In genomic region chr3:143646836-143647235, GRCm38 (mm10) we compare ENCODE assay signal across 12 mouse cellular contexts.
DNase-seq lines count a peak whose midpoint lies in the region; ATAC-seq and TF ChIP-seq lines count a peak whose summit lies in the region.
"Had no signal": no experiment of that assay in that cellular context is flagged by ENCODE, and none has a peak within 500 bp of the region (broad histone marks: within the 10 kb centered on the region; RNA-seq: fewer than 3 reads in every experiment).

No protein-coding gene starts in this region.

- H3K9ac ChIP-seq in forebrain, embryonic 13.5 days, result no peak overlapping the region
- no peak overlapping the region for H3K9ac ChIP-seq in stomach, embryonic 16.5 days (ENCODE audit: low read length)
- H3K9ac ChIP-seq: forebrain, embryonic 12.5 days; liver, embryonic 14.5 days had no signal

- DNase-seq in forebrain, embryonic 10.5 days (ENCODE audit: extremely low spot score, low spot score), result no peak
- no peak for DNase-seq in cerebellum, adult 9-10 months
- DNase-seq in heart, postnatal 4 days, result no peak
- DNase-seq in adrenal gland, adult 2 months, result no peak
- DNase-seq: cerebellum, adult 2 months had no signal

- H3K27me3 ChIP-seq in forebrain, embryonic 13.5 days, result no peaks in the 10 kb centered on the region
- no peaks in the 10 kb centered on the region for H3K27me3 ChIP-seq in forebrain, embryonic 10.5 days (ENCODE audit: poor library complexity, severe bottlenecking)
- H3K27me3 ChIP-seq in stomach, embryonic 16.5 days (ENCODE audit: control insufficient read depth, insufficient read depth, low read length), result no peaks in the 10 kb centered on the region
- H3K27me3 ChIP-seq: forebrain, embryonic 12.5 days had no signal

- H3K4me2 ChIP-seq in forebrain, embryonic 13.5 days, result no peak overlapping the region
- no peak overlapping the region for H3K4me2 ChIP-seq in stomach, embryonic 16.5 days (ENCODE audit: low read depth, low read length)
- H3K4me2 ChIP-seq: forebrain, embryonic 12.5 days had no signal

- H3K27ac ChIP-seq in forebrain, embryonic 13.5 days, result no peak overlapping the region
- no peak overlapping the region for H3K27ac ChIP-seq in forebrain, embryonic 10.5 days
- peak overlapping the region; percentile 41; the same call in 1 of the 2 replicates for H3K27ac ChIP-seq in bone marrow, adult 2 months (ENCODE audit: control insufficient read depth, insufficient read depth, low read depth, low read length, poor library complexity)
- no peak overlapping the region for H3K27ac ChIP-seq in stomach, embryonic 16.5 days (ENCODE audit: low read length)
- H3K27ac ChIP-seq: forebrain, embryonic 12.5 days; heart, embryonic 10.5 days; liver, embryonic 14.5 days had no signal

- H3K36me3 ChIP-seq in forebrain, embryonic 13.5 days (ENCODE audit: poor library complexity, severe bottlenecking), result no peaks in the 10 kb centered on the region
- no peaks in the 10 kb centered on the region for H3K36me3 ChIP-seq in forebrain, embryonic 10.5 days (replicated peaks)
- H3K36me3 ChIP-seq in stomach, embryonic 16.5 days (ENCODE audit: control insufficient read depth, insufficient read depth, low read length), result no peaks in the 10 kb centered on the region
- H3K36me3 ChIP-seq: forebrain, embryonic 12.5 days; heart, embryonic 10.5 days had no signal

- ATAC-seq in forebrain, embryonic 13.5 days, result 0 out of 2 replicates have a peak, but pooled peaks have one; percentile 19
- ATAC-seq in megakaryocyte, adult 5-6 weeks (ENCODE audit: poor library complexity, severe bottlenecking), result peak; percentile 87
- peak; percentile 7; the same call in 1 of the 2 replicates for ATAC-seq in stomach, embryonic 16.5 days (ENCODE audit: insufficient read depth, low FRiP score)

- no peaks in the 10 kb centered on the region for H3K4me1 ChIP-seq in forebrain, embryonic 13.5 days
- H3K4me1 ChIP-seq in forebrain, embryonic 10.5 days, result no peaks in the 10 kb centered on the region
- H3K4me1 ChIP-seq in bone marrow, adult 2 months (ENCODE audit: control insufficient read depth, insufficient read depth, low read length), result peaks cover 1% of the 10 kb centered on the region; the same call in 1 of the 2 replicates
- H3K4me1 ChIP-seq in stomach, embryonic 16.5 days (ENCODE audit: control insufficient read depth, insufficient read depth, low read length), result no peaks in the 10 kb centered on the region
- H3K4me1 ChIP-seq: forebrain, embryonic 12.5 days had no signal

- no peak for TF ChIP-seq CTCF in bone marrow, adult 2 months (IDR thresholded peaks at IDR 0.05; ENCODE audit: control insufficient read depth, insufficient read depth, low read length)

- no peaks in the 10 kb centered on the region for H3K9me3 ChIP-seq in forebrain, embryonic 13.5 days (replicated peaks)
- H3K9me3 ChIP-seq in forebrain, embryonic 10.5 days, result no peaks in the 10 kb centered on the region
- H3K9me3 ChIP-seq in stomach, embryonic 16.5 days (replicated peaks; ENCODE audit: control insufficient read depth, low read length), result no peaks in the 10 kb centered on the region
- H3K9me3 ChIP-seq: forebrain, embryonic 12.5 days; heart, embryonic 10.5 days had no signal

- TF ChIP-seq POLR2A in bone marrow, adult 2 months (IDR thresholded peaks at IDR 0.05; ENCODE audit: borderline replicate concordance, control insufficient read depth, low read depth, low read length), result no peak

- 71% methylated on average over 7 of the region's 7 CpGs for WGBS in forebrain, embryonic 13.5 days
- WGBS in forebrain, embryonic 10.5 days, result 69% methylated on average over 7 of the region's 7 CpGs
- 4% methylated on average over 7 of the region's 7 CpGs for WGBS in bone marrow, adult 2 months
- 46% methylated on average over 7 of the region's 7 CpGs for WGBS in stomach, embryonic 16.5 days

- no peak overlapping the region for H3K4me3 ChIP-seq in forebrain, embryonic 13.5 days
- H3K4me3 ChIP-seq in forebrain, embryonic 10.5 days, result no peak overlapping the region
- H3K4me3 ChIP-seq in bone marrow, adult 2 months (replicated peaks; ENCODE audit: control insufficient read depth, low read depth, low read length), result peak overlapping the region; percentile 14
- H3K4me3 ChIP-seq in stomach, embryonic 16.5 days (replicated peaks; ENCODE audit: low read length), result no peak overlapping the region
- H3K4me3 ChIP-seq: forebrain, embryonic 12.5 days; heart, embryonic 10.5 days had no signal

Comparison
In these comparisons a context has a peak if more than half of its experiments do, and no peak if none do; other contexts are left out.
1. ATAC-seq: peak in every context shown above with its lines; median percentile 87 in megakaryocyte, adult 5-6 weeks; 19 in forebrain, embryonic 13.5 days; 7 in stomach, embryonic 16.5 days.